Mouse (Mus musculus) cerebellum, adult 9-11 months (tissue): ENCODE measurements at regions not wholly inside any gene's neighbourhood (a gene's known extent, or its start where the extent isn't known, plus 50 kb on each side); places are given as distances from the start of the nearest gene placed in this dataset.

Experiments used
- DNase-seq: peaks from one replicate; pipeline ENCODE4 v3.0.0; 2022

DNA sequence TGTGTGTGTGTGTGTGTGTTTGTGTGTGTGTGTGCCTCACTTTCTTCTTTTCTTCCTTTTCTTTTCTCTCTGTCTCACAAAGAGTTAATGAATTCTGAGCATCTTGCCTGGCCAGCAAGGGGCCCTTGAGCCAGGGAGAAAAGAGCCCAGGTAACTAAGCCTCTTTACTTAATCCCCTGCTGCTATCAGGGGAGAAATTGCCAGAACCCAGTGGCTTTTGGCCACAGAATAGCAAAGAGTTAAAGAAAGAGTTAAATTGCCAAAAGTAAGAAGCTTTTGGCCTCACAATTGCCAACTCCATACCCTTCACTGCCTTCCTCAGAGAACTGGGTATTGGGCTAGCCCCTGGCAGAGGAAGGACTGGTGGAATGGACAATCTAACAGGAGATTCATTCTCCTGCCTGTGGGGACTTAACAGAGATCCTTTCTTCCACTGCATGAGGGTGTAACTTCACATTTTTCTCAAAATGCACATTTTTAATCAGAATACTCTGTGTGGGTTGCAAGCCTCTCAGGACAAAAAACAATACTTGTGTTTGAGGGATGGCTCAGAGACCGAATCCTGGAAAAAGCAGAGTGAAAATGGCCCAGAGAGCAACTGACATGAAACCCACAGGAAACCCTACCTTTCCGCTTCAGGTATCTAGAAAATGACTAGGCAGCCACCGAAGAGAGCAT is 431.0 kb upstream of the Gm10131 start:
- no peak for DNase-seq

DNA sequence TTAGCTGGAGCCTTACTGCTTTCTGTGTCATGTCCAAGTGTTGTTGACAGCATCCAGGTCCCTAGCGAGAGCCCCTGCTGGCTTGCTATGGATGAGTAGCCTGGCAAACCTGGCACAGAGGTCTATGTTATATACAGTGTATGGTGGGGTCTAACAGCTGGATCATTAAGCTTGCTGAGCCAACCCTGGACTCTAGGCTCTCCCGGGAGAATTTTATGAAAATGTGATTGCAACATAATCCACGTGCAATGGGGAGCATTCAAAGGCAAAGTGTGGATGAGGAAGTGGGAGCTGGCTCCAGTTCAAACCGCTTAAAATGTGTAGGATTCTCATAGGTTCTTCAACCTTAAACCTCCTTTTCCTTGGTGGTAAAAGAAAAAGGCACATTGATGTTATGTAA is 427.7 kb upstream of the Gm10131 start:
- no peak for DNase-seq

DNA sequence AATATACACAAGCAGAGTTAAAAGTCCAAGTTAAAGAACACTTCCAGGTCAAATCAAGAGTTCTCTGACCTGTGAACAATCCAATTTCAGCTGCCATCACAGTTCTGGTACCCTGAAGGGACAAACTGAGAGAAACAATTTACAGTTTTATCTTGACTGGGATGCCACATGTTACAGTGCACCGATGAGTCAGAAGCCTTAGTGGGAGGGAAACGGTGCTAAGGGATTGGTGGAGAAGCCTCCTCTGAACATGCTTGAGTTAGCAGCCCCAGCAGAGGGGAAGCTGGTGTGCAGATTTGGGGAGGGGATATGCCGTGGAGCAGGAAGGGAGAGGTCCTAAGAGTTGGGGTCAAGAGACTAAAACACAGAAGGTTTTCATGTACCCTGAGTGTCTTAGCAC is 423.9 kb upstream of the Gm10131 start:
- DNase-seq, result no peak

DNA sequence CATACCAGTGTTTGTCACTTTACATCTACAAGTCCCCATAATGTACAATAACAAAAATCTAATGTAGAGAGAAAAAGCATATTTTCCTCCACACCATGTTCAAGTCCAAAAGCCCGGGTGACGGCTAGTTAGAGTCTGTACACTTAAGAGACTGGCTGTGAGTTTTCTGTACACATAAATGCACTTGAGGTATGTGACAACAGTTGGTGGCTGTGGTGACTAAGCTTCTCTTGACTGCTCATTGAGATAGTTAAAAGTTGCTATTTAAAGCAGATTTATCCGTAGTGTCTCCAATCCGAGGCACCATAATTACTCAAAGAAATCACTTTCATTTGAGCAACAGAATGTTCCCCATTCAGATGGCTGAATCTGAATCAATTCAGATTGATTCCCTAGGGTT is 421.9 kb upstream of the Gm10131 start:
- no peak for DNase-seq

DNA sequence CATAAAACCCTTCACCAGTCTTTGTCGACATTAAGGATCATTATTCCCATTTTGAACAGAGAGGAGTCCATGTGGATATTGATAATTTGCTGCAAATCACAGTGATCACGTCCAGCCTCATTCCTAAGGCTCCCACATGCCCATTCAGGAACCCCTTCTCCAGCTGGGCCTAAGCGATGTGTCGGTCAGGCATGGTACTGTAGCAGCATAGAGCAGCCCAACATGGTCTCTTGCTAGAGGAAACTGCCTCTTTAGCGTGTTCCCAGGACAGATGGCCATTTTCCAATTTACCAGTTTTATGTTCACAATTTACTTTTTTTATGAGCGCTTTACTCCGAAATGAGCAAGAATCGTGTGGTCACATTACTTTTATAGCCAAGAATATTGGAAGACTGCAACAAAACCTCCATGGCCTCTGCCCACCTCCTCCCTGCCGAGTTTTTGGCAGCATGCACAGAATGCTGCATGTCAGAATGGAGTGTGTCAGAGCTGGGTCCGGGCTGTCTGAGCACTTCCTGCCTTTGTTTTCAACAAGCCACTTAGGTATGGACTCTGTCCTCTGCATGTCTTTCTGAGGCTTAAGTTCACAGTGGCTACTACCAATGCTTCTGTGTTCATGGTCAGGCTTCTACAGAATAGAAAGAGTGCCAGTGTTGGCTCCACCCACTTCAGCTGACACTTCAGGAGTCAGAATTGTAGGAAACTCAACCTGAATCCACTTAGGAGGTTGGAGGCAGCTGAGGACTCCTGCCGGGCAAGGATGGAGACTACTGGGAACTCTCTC is 419.6 kb upstream of the Gm10131 start:
- no peak for DNase-seq

DNA sequence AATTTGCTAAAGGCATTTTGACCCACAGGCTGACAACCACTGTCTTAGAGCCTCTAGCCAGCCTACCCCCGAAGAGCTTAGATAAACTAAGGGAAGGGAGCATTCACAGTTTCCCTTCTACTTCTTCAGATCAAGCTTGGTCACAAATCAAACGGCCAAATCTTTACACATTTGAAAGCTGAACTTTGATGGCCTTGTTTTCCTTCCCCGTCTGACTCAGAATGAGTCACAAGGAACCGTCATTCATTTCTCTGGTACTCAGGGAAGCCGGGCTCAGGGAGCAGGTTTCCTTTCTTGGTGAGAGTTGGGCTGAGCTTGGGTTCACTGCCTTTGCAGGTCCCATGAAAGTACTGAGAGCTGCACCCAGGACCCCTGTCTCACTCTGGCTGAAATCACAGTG is 418.5 kb upstream of the Gm10131 start:
- DNase-seq, result no peak

DNA sequence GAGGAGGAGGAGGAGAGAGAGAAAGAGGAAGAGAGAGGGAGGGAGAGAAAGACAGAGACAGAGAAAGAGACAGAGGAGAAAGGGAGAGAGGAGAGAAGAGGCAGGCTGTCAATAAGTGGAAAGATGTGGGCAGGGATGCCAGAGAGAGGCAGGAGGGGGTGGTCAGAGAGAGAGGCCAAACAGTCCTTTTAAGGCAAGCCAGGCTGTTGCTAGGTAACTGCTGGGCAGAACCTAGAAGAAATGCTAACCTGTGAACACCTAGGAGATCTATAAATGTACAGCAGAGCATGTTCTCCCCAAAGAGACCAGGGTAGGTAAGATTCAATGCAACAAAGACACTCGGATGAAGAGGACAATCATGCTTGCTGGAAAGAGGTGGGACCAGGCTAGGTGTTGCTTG is 417.9 kb upstream of the Gm10131 start:
- DNase-seq, result no peak

DNA sequence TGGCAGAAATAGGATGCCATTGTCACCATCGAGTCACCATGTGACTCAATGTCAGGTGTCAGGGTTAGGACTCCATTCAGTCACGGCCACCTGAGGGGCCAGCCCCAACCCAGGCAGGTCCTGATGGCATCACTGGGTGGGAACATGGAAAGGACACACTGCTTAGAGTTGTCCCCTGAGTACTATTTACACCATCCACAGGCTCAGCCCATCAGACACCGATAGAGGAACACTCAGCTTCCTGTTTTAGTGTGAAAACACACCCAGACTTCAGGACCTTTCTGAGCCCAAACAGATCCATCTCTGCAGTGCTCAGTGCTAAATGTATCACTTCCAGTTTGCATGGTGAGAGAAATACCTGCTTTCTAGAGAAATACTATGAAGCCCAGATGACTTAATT is 416.7 kb upstream of the Gm10131 start:
- DNase-seq, result no peak

DNA sequence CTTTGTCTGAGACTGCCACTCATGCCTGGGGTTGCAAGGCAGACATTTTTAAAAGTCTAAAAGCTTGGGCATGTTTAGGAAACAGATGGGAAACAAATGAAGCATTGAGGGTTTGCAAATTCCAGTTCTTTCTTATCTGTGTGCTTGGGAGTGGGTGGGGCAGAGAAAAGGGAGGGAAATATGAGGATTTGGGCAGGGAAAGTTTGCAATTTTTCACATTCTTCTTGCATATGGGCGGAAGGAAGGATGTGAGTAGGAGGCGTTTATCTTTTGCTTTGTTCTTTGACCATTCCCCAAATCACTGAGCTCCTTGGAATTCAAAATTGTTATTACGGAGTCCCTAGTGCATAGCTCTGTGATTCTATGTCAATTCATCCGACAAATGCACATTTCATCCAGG is 413.7 kb upstream of the Gm10131 start:
- DNase-seq, result no peak

DNA sequence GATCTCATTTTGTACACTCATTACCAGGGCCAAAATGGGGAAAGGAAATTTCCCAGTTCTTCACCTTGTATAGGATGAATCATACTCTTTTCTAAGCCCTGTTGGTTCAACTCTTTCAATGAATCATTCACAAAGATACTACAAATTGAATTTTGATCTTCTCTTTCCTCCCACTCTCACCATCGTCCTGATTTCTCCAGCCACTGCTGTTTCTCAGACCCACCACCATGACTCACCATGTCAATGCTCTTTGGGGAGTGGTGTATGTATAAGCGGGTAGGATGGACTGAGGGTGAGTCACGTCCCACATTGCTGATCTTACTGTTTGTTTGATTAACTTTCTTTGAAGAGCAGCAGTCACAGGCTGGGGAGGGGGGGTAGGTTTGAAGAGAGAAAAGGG is 412.3 kb upstream of the Gm10131 start:
- DNase-seq, result no peak

DNA sequence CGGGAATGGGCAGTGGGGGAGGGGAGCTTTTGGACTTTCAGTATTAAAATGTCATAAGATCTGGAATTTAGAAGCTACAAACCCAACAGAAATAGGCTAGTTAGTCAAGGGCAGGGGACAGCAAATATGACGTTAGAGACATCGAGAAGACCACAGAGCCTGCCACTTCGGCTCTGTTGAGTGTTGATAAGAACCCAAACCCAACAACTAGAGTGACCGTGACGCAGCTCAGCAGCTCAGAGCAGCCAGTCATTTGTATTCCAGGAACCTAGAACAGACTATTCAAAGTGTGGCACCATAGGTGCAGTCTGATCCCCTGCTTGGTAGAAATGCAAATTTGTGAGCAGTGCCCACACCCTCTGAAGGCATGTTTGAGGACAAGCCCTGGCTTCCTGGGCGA is 409.8 kb upstream of the Gm10131 start:
- no peak for DNase-seq

DNA sequence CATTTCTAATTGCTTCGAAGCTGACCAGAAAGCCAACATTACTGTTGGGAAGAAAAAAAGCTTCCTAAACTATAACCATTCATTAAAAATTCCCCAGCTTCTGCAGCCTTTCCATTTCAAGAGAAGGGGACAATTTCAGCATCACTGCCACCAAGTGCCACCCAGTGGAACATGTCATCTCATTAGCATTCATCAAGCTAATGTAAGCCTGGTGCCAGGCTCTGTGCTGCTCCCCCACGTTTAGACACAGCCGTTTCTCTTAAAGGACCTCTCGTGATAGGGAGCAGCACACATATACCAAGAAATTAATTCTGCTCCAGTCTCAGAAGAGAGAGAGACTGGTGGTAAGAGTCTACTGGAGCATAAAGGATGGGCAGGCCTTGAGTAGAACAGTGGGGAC is 409.1 kb upstream of the Gm10131 start:
- no peak for DNase-seq

DNA sequence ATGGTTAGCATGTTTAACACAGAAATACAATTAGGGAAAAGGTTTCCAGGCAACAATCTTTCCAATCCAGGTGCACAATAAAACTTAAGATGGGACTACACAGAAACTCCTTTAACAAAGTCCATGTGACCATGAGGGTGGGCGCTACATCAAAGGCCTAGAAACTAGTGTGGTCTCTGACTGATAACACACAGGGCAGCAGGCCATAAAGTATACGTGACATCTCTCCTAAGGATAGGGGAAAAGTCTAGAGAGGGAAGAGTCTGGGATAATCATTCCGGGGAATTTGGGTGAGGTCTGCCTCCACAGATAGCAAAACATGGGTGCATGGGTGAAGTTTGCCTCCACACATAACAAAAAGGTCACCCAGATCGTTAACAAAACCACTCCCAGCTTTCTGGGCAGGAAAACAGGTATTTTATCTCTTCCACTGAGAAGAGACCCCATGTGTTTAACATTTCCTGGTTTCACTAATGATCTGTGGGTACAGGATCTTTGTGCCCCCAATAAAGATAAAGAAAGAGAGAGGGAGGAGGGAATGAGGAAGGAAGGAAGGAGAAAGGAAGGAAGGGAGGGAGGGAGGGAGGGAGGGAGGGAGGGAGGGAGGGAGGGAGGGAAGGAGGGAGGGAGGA is 402.0 kb upstream of the Gm10131 start:
- DNase-seq, result no peak

DNA sequence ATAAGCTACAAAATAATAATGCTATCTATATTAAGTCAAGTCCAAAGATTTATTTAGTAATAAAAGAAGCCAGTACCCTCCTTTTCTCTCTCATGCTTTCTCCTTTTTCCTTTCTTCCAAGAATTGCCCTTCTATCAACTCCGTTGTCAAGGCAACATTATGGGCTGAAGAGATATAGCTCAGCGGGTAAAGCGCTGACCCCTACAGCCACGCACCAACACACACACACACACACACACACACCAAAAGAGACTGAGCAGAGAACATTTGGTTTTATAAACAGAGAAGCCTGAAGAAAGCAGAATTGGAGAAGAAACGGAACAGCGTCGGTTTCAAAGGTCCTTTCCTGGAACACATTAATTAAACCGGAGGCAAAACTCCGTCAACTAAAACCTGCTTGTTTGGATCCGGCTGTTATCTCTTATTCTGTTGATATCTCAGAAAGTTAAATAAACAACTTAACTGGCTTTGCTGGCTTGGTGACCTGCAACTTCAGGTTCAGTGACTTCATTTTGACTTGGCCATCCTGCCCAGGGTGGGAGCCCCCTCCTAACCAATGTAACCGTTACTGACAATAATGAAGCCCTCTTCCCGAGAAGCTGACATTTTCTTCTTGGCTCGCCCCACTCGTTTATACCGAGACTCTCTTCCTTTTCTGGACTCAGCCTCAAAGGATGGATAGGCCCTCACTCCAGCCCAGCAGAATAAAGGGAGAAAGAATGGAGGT is 394.5 kb upstream of the Gm10131 start:
- no peak for DNase-seq

DNA sequence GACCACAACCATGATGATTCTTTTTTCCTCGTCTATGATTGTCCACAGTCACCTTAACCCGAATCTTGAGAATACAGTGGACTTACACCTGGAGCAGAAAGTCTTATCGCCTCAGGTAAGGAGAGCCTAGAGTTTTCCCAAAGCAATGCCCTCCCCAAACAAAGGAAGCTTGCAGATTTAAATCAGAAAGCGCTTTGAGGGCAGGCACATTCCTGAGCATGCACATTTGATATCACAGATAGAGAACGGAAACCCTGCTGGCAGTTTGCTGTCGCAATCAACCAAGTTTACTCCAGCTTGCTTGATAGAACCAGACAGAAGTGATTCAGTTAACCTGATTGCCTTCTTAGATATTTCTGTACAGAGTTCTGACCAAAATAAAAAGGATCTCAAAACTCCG is 393.6 kb upstream of the Gm10131 start:
- DNase-seq, result no peak

DNA sequence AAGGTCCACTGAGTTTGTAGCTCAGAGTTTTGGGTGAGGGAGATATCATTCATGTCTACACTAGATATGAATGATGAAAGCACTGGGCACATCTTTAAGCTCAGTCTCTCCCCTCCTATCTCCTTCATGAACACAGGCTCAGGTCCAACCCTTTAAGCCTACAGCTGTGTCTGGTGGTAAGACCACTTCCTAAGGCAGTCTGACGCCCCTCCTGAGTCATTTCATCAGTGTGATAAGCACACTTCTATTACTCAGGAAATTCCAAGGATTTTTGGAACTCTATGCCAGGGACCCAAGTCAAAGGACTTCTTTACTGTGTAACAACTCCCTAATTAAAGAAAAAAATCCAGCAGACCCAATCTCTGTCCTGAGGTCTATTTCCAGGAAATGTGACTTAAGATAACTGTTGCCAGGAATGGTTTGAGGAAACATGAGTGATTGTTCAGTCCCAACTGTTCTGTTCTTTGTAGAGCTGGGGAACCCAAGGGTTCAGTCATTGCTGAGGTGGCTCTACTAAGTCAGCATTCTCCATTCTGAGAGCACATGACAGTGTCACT is 391.1 kb upstream of the Gm10131 start:
- no peak for DNase-seq

DNA sequence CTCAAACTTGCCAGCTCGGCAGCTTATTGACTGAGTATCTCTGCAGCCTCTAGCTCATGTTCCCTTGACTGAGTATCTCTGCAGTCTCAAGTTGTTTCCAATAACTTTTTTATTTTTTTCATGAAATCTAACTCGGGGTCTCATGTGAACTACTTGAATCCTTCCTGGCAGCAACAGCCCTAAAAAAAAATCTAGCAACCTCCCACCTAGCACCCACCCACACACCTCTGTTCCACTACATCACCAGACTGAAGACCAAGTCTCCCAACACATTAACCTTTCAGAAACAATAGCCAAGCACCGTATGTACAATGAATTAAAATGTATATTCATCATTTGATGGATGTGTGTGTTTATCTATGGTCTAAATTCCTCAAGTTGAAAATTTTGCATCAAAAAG is 387.7 kb upstream of the Gm10131 start:
- DNase-seq, result no peak

DNA sequence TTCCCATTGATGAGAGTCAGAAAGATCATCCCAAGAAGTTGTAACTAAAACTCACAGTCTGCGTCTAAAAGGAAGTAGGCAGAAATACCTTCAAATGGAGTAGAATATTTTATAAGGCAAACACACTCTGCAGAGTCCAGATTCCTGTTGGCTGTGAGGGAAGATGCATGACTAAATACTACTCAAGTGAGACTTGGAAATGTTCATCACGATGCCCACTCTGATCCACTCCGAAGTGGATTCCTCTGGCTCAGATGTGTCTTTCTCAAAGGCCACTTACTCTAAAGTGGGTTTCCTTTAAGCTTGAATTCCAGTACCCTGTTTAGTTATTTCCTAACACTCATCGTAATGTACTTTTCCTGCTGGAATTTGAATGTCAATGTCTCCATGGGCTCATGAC is 385.2 kb upstream of the Gm10131 start:
- no peak for DNase-seq

DNA sequence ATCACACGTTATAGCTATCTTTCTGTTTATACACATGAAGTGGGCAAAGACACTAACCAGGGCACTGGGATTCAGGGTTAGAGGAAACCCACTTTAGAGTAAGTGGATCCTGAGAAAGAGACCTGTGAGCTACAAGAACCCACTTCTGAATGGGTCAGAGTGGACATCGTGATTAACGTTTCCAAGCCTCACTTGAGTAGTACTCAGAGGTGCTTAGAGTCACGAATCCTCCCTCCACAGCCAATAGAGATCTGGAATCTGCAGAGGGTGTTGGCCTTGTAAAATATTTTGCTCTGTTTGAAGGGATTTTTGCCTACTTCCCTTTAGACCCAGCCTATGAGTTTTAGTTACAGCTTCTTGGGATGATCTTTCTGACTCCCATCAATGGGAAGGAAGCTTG is 384.4 kb upstream of the Gm10131 start:
- no peak for DNase-seq

DNA sequence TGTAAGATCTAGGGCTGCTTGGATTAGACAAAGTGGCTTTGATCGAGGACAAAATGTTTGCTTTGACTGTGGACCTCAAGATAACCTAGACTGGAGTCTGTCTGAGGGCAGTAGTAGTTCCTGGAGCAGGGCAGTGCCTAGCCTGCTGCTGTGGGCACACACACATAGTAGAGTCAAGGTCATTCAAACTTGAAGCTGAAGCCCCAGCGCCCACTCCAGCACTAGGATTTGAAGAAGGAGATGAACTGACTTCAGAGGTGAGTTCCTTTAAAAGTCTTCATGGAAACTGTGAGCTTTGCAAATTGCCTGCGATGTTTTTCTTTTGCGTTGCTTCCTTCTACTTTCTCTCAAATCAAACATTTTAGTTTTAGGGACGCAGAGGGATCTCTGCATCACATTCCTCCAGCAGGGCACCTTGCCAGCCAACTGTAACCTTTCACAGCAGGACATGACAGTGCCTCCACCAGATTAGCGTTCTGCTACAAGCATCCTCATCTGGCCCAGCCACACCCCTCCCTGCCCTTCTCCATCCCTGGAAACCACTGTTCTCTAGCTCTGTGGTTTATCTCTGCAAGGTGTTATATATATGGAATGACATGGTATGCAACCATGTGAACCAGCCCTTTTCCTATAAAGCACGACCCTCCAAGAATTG is 377.3 kb upstream of the Gm10131 start:
- DNase-seq, result no peak

DNA sequence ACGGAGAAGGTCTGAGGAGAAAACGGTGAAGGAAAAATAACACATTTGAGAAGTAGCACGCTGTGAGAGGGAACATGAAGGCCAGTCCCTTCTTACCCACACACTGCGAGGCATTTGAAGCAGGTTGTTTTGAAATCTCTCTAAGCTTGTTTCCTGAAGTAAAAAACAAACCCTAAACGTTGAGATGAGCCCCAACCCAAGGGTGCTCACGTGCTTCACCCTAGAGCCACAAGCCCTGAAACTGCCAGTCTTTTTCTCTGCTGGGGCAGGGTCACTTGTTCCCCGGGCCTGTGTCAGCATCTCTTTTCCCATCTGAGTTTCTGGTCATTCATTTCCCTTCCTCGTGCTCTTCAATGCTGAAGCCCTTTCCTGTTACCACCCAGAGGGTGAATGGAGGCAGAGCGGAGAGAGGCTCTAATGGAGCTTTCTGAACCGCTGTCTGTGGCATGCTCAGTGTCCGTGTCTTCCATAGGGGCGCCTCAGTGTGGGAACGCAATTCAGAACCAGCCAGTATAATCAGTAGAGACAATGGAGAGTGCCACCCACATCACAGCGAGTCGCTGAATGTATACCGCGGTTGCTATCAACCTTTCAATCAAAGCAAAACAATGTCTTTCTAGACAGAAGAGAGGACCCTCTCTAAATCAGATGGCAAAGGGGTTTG is 375.0 kb upstream of the Gm10131 start:
- DNase-seq, result no peak

DNA sequence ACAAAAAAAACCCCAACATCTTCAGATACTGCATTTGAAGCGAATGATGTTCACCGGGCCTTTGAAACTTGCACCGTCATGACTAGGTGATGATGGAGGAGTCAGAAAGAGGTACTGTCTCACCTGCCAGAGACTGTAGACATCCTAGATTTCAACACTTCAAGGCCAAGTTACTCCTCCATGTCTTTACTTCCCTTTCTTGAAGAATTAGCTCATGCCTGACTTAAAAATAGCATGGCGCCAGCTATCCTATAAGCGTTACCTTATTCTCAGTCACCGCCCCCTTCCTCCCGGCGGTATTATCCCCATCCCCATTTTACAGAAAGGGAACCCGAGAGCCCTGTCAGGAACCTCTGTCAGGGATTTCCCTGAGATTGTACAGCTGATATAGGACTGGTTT is 374.4 kb upstream of the Gm10131 start:
- no peak for DNase-seq
